Mouse (Mus musculus) stomach, postnatal 0 days (tissue): ENCODE measurements around the gene Rai14. TPM values are rescaled to one million over a fixed set of nuclear protein-coding genes. Genes with fewer than 3 reads are reported as not detected.

Source experiments
- ATAC-seq: fragments of 200-750 bp; cut with Nextera tagmentation; 2 replicates; pipeline ENCODE4 v1.8.0; 2017; ENCODE audit not compliant: low FRiP score, low TSS enrichment
- DNase-seq: peaks from one replicate; pipeline ENCODE4 v3.0.0-alpha.2; 2016; ENCODE audit warnings: low spot score
- H3K27ac ChIP-seq: fragments of 300-500 bp; sonication (generic); replicated peaks from 2 replicates; pipeline ENCODE4 v1.5.1; 2014; ENCODE audit warnings: mild to moderate bottlenecking, control low read depth
- H3K27me3 ChIP-seq: fragments of 300-500 bp; sonication (generic); 2 replicates; pipeline ENCODE4 v1.6.1; 2014; ENCODE audit warnings: low read length; ENCODE audit not compliant: control insufficient read depth, insufficient read depth
- H3K36me3 ChIP-seq: fragments of 300-500 bp; sonication (generic); 2 replicates; pipeline ENCODE4 v1.6.1; 2014; ENCODE audit warnings: low read length, mixed read lengths; ENCODE audit not compliant: control insufficient read depth, insufficient read depth
- H3K4me1 ChIP-seq: fragments of 300-500 bp; sonication (generic); replicated peaks from 2 replicates; pipeline ENCODE4 v1.6.1; 2014; ENCODE audit warnings: antibody characterized with exemption; ENCODE audit not compliant: control insufficient read depth, insufficient read depth
- H3K4me2 ChIP-seq: fragments of 300-500 bp; sonication (generic); replicated peaks from 2 replicates; pipeline ENCODE4 v1.6.1; 2014; ENCODE audit warnings: low read depth, mild to moderate bottlenecking, control low read depth, moderate library complexity
- H3K4me3 ChIP-seq: fragments of 300-500 bp; sonication (generic); 2 replicates; pipeline ENCODE4 v1.5.1; 2014; ENCODE audit warnings: low read depth, low read length, control low read depth
- H3K9ac ChIP-seq: fragments of 300-500 bp; sonication (generic); 2 replicates; pipeline ENCODE4 v1.6.1; 2014; ENCODE audit warnings: mild to moderate bottlenecking, low read length, control low read depth, mixed read lengths
- H3K9me3 ChIP-seq: fragments of 300-500 bp; sonication (generic); 2 replicates; pipeline ENCODE4 v1.6.1; 2016; ENCODE audit warnings: low read length; ENCODE audit not compliant: control insufficient read depth
- CTCF ChIP-seq: IDR thresholded peaks from 2 replicates; pipeline ENCODE4 v1.5.1; 2016; ENCODE audit warnings: antibody characterized with exemption, low read depth, mild to moderate bottlenecking, moderate library complexity
- EP300 ChIP-seq: optimal IDR thresholded peaks from 2 replicates; pipeline ENCODE3; 2016; ENCODE audit warnings: antibody characterized with exemption
- WGBS: fragments of 180-500 bp; shearing (Covaris S2); extraction: QIAGEN DNeasy Blood & Tissue Kit; methylation state at CpG from one replicate; pipeline ENCODE4 v1.1.7; 2014; 5-methylcytosine and 5-hydroxymethylcytosine counted together
- polyA plus RNA-seq: library from polyadenylated mRNA; unstranded; fragments of >200 nt; fragmentation: Nextera tagmentation; extraction: Ambion mirVana; gene quantifications from 2 replicates; pipeline ENCODE4 v1.2.1, GENCODE M21; 2015

The Rai14 gene
- polyA plus RNA-seq, 1 experiment from 2014 or later, result 8.0 TPM

GRCm38 (mm10) chr15:10713181-10713625, 1.2 kb downstream of the Rai14 start:
- Histone ChIP-seq H3K4me3 (peak overlapping the region; percentile 76), H3K27me3 (no peaks in the 10 kb centered on the region), H3K4me1 (no peaks in the 10 kb centered on the region), H3K9ac (peak overlapping the region; percentile 77), H3K27ac (0 out of 2 replicates have a peak overlapping the region, but pooled peaks have one; percentile 77), H3K9me3 (0 out of 2 replicates have a peak, but pooled peaks cover 3% of the 10 kb centered on the region), H3K36me3 (no peaks in the 10 kb centered on the region), H3K4me2 (peak overlapping the region; percentile 92)
- TF ChIP-seq CTCF (no peak), EP300 (no peak)
- DNase-seq, result no peak
- 25% methylated on average over 13 of the region's 13 CpGs for WGBS
- no peak for ATAC-seq

GRCm38 (mm10) chr15:10712288-10712687, 2.1 kb downstream of the Rai14 start:
- 0 out of 2 replicates have a peak, but pooled peaks cover 3% of the 10 kb centered on the region for H3K9me3 ChIP-seq
- WGBS, result 88% methylated on average over 3 of the region's 3 CpGs
- DNase-seq (no peak), ATAC-seq (no peak)
- no peak overlapping the region for H3K27ac ChIP-seq
- H3K27me3 ChIP-seq, result no peaks in the 10 kb centered on the region
- no peak overlapping the region for H3K9ac ChIP-seq
- TF ChIP-seq CTCF, result no peak
- no peak for TF ChIP-seq EP300
- H3K4me2 ChIP-seq, result peak overlapping the region; percentile 92; the same call in 1 of the 2 replicates
- no peaks in the 10 kb centered on the region for H3K36me3 ChIP-seq
- no peak overlapping the region for H3K4me3 ChIP-seq
- no peaks in the 10 kb centered on the region for H3K4me1 ChIP-seq

GRCm38 (mm10) chr15:10711231-10711630, 3.2 kb downstream of the Rai14 start:
- no peak overlapping the region for H3K4me2 ChIP-seq
- no peak for ATAC-seq
- WGBS, result 74% methylated on average over 6 of the region's 6 CpGs

GRCm38 (mm10) chr15:10708591-10709272, 5.7 kb downstream of the Rai14 start:
- peak; percentile 61 for TF ChIP-seq CTCF
- no peak for TF ChIP-seq EP300
- 77% methylated on average over 10 of the region's 10 CpGs for WGBS
- no peaks in the 10 kb centered on the region for H3K9me3 ChIP-seq
- H3K9ac ChIP-seq, result no peak overlapping the region
- no peaks in the 10 kb centered on the region for H3K36me3 ChIP-seq
- H3K4me3 ChIP-seq, result no peak overlapping the region
- no peak overlapping the region for H3K27ac ChIP-seq
- H3K4me1 ChIP-seq, result no peaks in the 10 kb centered on the region
- ATAC-seq (no peak), DNase-seq (no peak)
- H3K27me3 ChIP-seq, result no peaks in the 10 kb centered on the region
- no peak overlapping the region for H3K4me2 ChIP-seq

More at GRCm38 (mm10) chr15:10711231-10711630, 3.2 kb downstream of the Rai14 start:
- no peak overlapping the region for H3K4me3 ChIP-seq
- no peaks in the 10 kb centered on the region for H3K36me3 ChIP-seq
- H3K9ac ChIP-seq, result no peak overlapping the region
- no peak for DNase-seq
- TF ChIP-seq EP300 (no peak), CTCF (no peak)
- no peak overlapping the region for H3K27ac ChIP-seq
- H3K4me1 ChIP-seq, result no peaks in the 10 kb centered on the region
- H3K27me3 ChIP-seq, result no peaks in the 10 kb centered on the region
- no peaks in the 10 kb centered on the region for H3K9me3 ChIP-seq

GRCm38 (mm10) chr15:10707109-10707508, 7.3 kb downstream of the Rai14 start:
- no peak for TF ChIP-seq EP300
- no peak for TF ChIP-seq CTCF
- Histone ChIP-seq H3K4me3 (no peak overlapping the region), H3K9ac (no peak overlapping the region), H3K27me3 (no peaks in the 10 kb centered on the region), H3K4me2 (no peak overlapping the region), H3K9me3 (no peaks in the 10 kb centered on the region), H3K27ac (no peak overlapping the region), H3K4me1 (no peaks in the 10 kb centered on the region), H3K36me3 (no peaks in the 10 kb centered on the region)
- DNase-seq (no peak), ATAC-seq (no peak)
- WGBS, result 84% methylated on average over 6 of the region's 6 CpGs

GRCm38 (mm10) chr15:10706414-10706813, 8.0 kb downstream of the Rai14 start:
- no peak overlapping the region for H3K4me3 ChIP-seq
- H3K36me3 ChIP-seq, result no peaks in the 10 kb centered on the region
- H3K4me1 ChIP-seq, result no peaks in the 10 kb centered on the region; the same call in 1 of the 2 replicates
- TF ChIP-seq EP300, result no peak
- no peak for TF ChIP-seq CTCF
- no peak overlapping the region for H3K9ac ChIP-seq
- no peaks in the 10 kb centered on the region for H3K27me3 ChIP-seq
- 61% methylated on average over 8 of the region's 8 CpGs for WGBS
- DNase-seq, result no peak
- no peaks in the 10 kb centered on the region for H3K9me3 ChIP-seq
- H3K27ac ChIP-seq, result no peak overlapping the region
- H3K4me2 ChIP-seq, result no peak overlapping the region
- ATAC-seq, result peak; percentile 12; the same call in 1 of the 2 replicates
